Mouse (Mus musculus): ENCODE data around the gene Cdc14b.

Gene Cdc14b

GRCm38 (mm10) chr13:64178746-64179652 is 96.1 kb downstream of the Cdc14b start:
- DNase-seq (ENCODE audit: low spot score): no peak

GRCm38 (mm10) chr13:64178000-64178399 is 97.1 kb downstream of the Cdc14b start:
- no peak for DNase-seq (ENCODE audit: low spot score)

DNA sequence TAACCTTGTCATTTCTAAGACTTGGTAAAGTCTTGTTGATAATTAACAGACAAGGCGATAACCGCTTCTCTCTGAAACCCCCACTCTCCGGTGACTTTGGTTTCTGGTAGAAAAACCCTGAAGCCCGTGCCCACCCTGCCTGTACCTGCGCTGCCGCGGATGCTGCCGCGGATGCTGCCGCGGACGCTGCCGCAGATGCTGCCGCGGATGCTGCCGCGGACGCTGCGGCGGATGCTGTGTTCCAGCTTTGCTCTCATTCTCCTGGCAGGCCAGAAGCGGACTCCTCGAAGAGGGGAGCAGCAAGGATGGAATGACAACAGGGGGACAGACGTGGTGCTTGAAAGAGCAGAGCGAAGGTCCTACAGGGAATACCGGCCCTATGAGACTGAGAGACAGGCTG is 105.3 kb downstream of the Cdc14b start:
- no peak for DNase-seq (ENCODE audit: low spot score)

DNA sequence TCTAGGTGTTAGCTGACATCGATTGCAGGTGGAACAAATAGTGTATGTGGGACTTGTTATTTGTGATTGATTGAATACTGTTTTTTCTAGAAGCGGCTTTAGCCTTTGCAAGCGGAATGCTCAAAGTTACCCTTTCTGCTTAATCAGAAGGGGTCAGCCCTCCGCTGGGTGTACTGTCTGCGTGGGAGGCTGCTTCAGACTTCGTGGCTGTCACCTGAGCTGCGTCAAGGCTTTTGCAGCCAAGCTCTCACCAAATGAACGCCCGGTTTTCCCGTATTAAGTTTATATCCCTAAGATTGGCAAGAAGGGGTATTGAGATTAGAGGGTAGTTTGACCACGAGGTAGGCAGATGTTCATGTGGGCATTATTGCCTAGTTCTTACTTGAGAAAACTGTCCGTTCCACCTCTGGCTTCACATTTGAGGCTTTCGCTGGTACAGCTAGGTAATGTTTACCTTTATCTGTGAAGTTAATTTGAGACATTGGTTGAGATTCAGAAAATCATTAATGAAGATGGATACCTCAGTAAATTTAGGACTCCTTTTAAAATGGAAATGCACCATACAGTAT is 111.9 kb downstream of the Cdc14b start:
- no peak for DNase-seq (ENCODE audit: low spot score)

GRCm38 (mm10) chr13:64162626-64163025 is 112.5 kb downstream of the Cdc14b start:
- DNase-seq (ENCODE audit: low spot score): no peak

GRCm38 (mm10) chr13:64161916-64162611 is 113.0 kb downstream of the Cdc14b start:
- DNase-seq (ENCODE audit: low spot score): peak; percentile 48

DNA sequence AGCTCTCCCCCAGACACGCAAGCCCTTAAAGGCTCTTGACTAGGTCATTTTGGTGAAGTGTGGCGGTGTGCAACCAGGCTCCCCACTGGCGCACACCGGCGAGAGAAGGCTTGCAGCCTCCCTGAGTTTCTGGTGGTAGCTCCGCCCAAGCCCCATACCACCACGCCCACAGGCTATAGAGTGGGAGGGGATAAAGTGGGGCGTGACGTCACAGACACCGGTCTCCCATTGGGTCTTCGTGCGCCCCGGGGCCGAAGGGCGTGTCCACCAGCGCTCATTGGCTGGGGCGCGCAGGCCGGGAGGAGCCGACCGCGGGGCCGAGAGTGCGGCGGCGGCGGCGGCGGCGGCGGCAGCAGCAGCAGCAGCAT is 113.6 kb downstream of the Cdc14b start, which contains the start of gene Habp4:
Gene Habp4 (plus strand): TSS at position 277 of the 368 bp plus-strand sequence.
- peak; percentile 98 for DNase-seq (ENCODE audit: low spot score)

GRCm38 (mm10) chr13:64156966-64157365 is 118.1 kb downstream of the Cdc14b start:
- no peak for DNase-seq (ENCODE audit: low spot score)

GRCm38 (mm10) chr13:64155171-64155571 is 119.9 kb downstream of the Cdc14b start:
- DNase-seq (ENCODE audit: low spot score): no peak

DNA sequence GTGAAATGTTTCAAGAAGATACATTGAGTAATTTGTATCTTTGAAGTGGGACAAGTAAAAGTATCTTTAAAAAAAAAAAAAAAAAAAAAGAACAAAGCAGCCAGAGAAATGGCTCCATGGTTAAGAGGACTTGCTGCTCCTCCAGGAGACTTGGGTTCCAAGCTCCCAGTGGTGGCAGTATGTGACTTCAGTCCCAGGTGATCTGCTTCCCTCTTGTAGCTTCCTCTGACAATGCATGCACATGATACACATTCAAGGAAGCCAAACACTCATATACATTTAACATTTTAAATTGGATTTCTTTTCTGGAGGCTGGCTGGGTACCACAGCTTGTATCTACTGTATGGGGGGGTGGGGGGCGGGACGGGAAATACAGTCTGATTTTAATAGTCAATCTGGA is 120.4 kb downstream of the Cdc14b start:
- no peak for DNase-seq (ENCODE audit: low spot score)

- DNase-seq (ENCODE audit: low spot score): peak; percentile 58
Observed at GRCm38 (mm10) chr13:64153751-64154267, 121.3 kb downstream of the Cdc14b start.

- DNase-seq (ENCODE audit: low spot score): peak; percentile 99
Observed at GRCm38 (mm10) chr13:64153083-64153682, 121.9 kb downstream of the Cdc14b start, which contains the start of gene Zfp367. Gene Zfp367, minus strand, starts transcription at chr13:64153202.

DNA sequence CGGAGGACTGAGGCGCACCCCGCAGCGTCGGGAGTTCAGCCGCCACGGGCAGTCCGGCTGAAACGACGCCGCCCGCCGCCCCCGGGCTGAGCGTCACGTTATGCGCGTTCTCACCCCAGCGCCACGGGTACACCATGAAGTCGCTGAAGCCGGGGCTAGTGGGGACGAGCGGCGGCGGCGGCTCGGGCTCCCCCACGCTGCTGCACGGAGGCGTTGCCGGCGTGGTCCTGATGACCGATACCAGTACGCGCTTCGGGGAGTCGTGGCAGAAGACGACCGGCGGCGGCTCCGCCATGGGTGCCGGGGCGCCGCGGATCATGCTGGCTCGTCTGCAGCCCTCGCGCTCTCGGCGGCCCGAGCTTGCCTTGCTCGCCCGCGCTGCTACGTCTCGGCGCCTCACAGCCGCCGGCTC is 122.4 kb downstream of the Cdc14b start:
- peak; percentile 66 for DNase-seq (ENCODE audit: low spot score)

DNA sequence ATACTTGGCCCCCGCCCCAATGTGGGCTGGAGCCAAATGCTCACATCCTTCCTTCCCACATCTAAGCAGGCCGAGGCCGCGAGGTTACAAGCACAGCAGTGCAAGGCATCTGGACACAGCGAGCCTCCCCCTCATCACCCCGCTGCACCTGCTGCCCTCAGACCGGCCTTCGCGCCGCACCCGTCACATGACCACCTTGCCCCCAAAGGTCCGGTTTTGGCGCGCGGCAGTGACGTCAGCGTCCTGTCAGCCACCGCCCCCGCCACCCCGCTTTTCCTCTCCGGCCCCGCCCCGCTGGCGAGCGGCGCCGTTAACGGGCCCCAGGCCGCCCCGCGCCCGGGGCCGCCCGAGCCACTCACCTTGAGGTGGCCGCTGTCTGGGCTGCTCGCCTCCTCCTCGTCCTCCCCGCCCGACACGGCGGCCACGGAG is 122.8 kb downstream of the Cdc14b start:
- peak; percentile 92 for DNase-seq (ENCODE audit: low spot score)

DNA sequence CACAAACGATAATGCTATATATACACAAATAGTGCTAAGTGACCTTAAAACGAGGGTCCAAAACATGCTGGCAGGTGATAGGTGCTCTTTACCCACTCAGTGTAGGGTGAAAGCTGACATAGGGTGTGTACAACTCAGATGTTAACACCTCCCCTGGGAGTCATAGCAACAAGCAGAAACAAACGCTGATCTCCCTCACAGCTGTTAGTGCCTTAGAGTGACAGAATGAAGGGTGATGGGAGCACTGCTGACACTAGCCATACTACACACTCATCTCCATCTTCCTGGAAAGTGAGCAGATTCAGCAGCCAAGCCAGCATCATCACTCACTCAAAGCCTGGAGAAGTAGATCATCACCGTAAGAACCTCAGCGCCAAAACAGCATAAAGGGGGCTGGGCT is 125.0 kb downstream of the Cdc14b start:
- DNase-seq (ENCODE audit: low spot score): no peak

Data from testis, postnatal 14 days (tissue).